Mouse (Mus musculus): ENCODE data around the gene Arhgef18. TPM values are rescaled to one million over a fixed set of nuclear protein-coding genes. Genes with fewer than 3 reads are reported as not detected.
A peak's percentile ranks its signal among the peaks of the same experiment; 100 is the strongest.

Gene Arhgef18
- 10 to 100 TPM; 16.9 to 17.3 TPM for total RNA-seq (2021)
- long read RNA-seq, experiment 1, full-length matches to known transcripts = 3 of 12 reads
- long read RNA-seq, experiment 1, partial matches to known transcripts = 3 of 12 reads
- long read RNA-seq, experiment 1, other reads (novel, unspliced or antisense) = 6 of 12 reads
- long read RNA-seq, experiment 2, full-length matches to known transcripts = 5 of 9 reads
- long read RNA-seq, experiment 2, partial matches to known transcripts = 2 of 9 reads
- long read RNA-seq, experiment 2, other reads (novel, unspliced or antisense) = 2 of 9 reads

DNA sequence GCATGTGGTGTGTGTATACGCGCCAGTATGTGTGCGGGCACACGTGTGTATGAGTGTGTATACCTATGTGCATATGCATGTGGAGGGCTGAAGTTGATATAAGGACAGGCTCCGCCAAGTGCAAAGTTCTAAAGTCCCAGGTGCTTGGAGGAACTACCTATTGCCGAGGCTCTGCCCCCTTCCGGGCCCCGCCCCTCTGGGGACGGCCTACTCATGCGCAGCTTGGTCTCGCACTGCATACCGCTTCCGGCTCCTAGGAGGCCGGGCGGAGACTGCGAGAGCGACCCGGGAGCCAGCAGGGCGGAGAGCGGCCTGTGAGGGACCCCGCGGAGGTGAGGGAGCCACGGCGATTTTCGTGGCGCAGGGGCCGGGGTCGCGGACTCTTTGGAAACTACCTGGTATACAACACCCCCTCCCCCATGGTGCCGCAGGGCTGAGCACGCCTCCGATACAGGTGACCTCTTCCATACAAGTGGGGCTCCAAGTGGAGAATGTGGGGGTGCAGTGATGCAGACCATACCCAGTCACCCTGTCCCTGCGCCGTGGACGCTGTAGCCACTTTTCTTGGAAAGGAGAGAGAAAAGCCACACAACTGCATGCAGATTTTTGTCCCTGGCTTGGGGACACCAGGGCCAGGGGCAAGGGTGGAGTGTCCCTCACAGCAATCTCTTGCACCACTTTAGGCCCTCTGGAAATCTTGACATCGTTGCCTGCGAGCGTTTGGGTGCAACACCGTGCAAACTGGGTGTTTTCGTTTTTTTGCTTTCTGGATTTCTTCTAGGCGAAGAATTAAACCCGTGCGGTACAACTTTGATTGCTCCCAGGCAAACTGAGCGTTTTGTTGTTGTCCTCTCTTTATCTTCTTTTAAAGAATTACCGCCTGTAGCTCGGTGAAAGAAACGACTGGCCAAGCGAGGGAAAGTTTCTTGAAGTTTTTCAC is at the start of gene Arhgef18:
Arhgef18 (plus strand) TSS at position 236 of the 940 bp plus-strand sequence.
- DNase-seq (ENCODE audit: low spot score in 2 of 2) = peak; percentile 80 to 86

- no peak for DNase-seq (ENCODE audit: low spot score in 2 of 2)
Measured at GRCm38 (mm10) chr8:3345337-3345736, 47.5 kb upstream of the Arhgef18 start.

- no peak for DNase-seq (ENCODE audit: low spot score in 2 of 2)
Measured at GRCm38 (mm10) chr8:3346691-3347413, 46.0 kb upstream of the Arhgef18 start.

DNA sequence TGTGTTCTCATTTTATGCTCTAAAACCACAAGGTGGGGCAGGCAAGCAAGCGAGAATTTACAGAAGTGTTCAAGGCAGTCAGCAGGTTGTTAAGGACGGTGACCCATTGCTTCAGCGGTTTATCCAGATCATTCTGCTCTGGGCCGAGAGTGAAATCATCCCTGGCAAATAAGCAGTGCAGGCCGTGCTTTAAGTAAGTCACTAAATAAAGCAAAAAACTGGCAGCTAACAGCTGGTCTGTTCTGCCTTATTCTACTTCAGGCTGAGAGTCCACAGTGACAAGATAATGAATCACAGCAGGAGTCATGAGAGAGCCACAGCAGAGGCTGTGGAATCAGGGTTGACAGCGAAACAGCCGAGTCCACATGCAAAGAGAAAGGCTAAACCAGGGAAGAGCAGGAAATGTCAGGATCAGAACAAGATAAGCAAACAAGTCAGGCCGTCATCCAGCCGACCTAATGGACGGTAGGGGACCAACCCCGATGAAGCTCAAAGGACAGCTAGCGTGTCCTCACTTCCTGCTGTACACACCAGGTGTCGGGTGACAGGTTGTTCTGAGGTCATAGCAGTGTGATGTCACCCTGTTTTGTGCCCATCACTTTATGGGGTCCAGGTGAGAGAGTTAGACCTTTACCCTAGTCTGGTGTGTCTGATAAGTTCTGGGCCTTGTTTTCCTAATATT is 44.5 kb upstream of the Arhgef18 start:
- no peak for DNase-seq (ENCODE audit: low spot score in 2 of 2)

- DNase-seq (ENCODE audit: low spot score in 2 of 2) = no peak
Measured at GRCm38 (mm10) chr8:3350747-3351146, 42.1 kb upstream of the Arhgef18 start.

GRCm38 (mm10) chr8:3352715-3353114 is 40.1 kb upstream of the Arhgef18 start:
- DNase-seq (ENCODE audit: low spot score in 2 of 2) = no peak

DNA sequence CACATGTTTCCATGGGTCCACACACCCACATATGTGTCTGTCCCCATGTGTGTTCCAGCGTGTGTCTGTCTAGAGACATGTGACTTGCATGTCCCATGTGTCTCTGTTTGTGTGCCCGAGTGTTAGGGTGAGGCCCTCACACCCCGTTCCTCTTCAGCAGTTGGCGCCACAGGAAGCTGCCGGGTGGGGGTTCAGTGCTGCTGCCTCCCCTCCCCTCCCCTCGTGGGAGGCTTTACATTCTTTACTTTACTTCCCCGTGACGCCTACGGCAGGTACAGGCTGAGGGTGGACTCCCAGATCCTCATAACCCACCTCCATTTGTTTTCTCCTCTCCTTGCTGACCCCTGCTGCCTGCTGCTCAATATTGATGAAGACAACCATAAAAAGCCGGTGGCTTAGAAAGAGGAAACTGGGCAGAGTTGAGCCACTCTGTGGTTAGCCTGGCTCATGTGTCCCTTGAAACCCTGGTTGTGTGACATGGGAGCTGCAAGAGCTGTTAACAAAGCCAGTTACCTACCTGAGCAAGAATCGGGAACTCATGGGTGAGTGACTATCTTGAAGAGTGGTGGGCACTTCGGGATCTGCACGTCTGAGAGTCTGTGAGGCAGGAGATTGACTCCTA is 39.5 kb upstream of the Arhgef18 start, which contains the start of gene A430078G23Rik:
A430078G23Rik (plus strand) TSS at position 227 of the 622 bp plus-strand sequence.
- DNase-seq (ENCODE audit: low spot score in 2 of 2) = no peak

DNA sequence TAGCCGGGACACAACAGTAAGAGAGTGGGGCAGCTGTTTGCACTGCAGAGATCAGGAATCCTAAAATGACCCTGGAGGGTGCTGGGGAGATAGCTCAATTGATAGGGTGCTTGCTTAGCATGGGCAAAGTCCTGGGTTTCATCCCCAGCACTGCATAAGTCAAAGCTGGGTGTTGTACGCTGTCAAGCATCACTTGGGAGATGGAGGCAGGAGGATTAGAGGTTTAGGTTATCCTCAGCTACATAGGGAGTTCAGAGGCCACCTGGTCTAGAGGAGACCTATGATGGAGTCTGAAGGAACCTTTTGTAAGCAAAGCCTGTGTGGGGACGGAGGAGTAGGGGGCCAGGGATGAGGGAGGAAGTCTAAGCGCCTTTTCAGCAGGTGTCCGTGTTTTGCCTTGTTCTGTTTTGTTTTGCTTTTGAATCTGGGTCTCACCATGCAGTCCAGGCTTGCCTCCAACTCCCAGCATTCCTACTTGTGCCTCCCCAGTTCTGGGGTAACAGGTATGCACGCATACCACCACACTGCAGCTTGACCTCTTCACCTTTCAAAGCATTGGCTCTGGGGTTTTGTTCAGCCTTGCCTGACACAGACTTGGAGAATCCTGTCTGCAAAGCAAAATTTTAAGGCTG is 38.9 kb upstream of the Arhgef18 start:
- no peak for DNase-seq (ENCODE audit: low spot score in 2 of 2)

DNA sequence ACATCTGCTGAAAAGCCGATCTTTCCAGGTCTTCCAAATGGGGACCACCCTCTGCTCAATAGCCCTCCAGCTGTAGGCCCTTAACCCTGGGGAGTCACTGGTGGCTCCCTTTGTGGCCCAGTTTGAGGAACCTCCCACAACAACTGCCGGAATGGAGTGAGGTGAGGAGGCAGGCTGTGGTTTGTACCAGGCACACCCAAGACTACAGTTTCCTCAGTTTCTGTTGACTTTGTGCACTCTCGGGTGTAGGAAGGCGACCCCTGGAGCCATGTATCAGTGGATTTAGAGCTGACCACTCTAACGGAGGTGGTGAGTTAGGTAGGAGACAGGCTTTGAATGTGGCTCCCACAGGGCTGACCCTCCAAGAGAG is 38.4 kb upstream of the Arhgef18 start:
- no peak for DNase-seq (ENCODE audit: low spot score in 2 of 2)

GRCm38 (mm10) chr8:3355586-3355985 is 37.2 kb upstream of the Arhgef18 start:
- no peak for DNase-seq (ENCODE audit: low spot score in 2 of 2)

GRCm38 (mm10) chr8:3358060-3358459 is 34.7 kb upstream of the Arhgef18 start:
- DNase-seq (ENCODE audit: low spot score in 2 of 2) = peak; percentile 79 to 83

- DNase-seq (ENCODE audit: low spot score in 2 of 2) = no peak
Measured at GRCm38 (mm10) chr8:3367086-3367485, 25.7 kb upstream of the Arhgef18 start.

DNA sequence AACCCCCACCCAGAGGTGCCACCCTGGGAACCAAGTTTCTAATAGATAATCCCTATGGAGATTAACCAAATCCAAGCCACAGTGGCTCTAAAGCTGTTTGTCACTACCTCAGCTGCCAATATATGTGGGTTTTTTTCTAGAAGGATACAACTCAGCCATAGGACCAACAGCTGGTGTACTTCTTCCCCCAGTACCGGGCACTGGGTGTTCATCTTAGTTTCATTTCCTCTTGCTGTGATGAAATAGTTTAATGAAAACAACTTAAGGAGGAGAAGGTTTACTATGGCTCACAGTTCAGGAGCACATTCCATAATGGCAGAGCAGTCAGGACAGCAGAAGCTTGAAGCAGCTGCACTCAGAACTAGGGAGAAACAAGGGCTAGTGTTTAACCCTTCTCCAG is 24.7 kb upstream of the Arhgef18 start:
- DNase-seq (ENCODE audit: low spot score in 2 of 2) = no peak

DNA sequence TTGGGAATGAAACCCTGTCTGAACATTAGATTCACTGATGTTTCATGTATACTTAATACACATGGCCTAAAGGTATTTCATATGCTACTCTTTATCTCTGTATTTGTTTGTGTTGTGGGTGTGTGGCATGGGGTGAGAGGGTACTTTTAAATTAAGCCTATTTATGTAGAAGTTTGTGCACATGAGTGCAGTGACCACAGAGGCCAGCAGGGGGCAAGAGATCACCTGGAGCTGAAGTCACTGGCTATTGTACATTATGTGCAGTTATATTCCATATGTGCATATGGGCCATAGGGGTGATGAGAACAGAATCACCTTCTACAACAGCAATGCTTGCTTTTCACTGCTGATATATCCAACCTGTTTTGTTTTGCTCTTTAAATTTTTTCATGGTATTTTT is 17.1 kb upstream of the Arhgef18 start:
- no peak for DNase-seq (ENCODE audit: low spot score in 2 of 2)

DNA sequence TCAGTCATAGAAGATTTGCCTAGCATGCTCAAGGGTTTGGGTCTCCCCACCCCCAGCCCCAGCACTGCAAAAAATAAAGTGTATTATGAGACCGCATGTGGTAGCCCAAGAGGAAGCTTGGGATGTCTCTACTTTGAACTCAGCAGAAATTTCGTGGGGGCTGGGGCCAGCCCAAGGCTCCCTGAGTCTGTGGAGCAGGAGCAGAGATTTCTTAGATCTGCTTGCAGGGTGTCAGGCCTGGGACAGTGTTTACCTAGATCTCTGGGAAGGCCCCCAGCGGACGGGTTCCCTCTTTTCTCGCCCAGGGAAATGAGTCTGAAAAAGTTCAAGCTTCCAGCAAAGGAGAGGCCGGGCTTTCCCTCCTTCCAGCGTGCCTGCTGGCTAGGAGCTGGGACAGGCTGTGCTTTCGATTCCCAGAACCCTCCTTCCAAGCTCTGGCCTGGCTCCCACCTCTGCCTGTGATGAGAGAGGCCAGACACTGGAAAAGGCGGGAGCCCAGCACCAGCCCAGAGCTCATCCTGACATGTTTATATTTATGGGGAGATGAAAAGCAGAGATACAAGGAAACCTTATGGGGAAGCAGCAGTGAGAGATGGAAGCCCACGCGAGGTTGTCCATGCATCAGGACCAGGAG is 16.0 kb upstream of the Arhgef18 start:
- DNase-seq (ENCODE audit: low spot score in 2 of 2) = peak; percentile 22 to 61

- DNase-seq (ENCODE audit: low spot score in 2 of 2) = peak; percentile 37 to 63
Measured at GRCm38 (mm10) chr8:3387286-3387685, 5.5 kb upstream of the Arhgef18 start.

DNA sequence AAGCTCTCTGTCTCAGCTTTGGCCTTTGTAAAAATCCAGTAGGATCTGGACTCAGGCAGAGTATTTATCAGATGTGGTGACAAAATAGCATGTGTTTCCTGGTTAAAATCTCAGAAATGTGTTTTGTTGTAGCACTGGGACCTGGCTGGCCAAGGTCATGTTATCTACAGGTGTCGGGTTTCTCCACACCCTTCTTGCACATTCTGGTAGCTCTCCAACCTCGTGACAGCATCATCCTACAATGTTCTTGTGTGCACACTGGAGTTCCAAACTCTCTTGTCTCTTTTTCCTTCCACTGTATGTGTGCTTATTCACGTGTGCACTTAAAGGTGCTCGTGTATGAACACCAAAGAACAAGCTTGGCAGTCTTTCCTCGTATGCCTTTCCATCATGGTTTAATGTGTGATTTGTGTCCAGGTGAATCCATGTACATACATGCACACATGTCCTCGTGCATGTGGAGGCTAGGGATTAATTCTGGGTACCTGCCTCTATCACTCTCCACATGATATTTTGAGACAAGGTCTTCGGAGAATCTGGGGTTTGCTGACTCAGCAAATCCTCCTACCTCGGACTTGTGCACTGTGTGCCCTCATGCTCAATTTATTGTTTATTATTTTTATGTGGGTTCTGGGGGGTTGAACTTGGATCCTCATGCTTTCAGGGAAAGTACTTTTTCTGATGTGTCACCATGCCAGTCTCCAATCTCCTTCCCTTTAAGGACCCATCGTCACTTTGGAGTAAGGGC is 4.0 kb upstream of the Arhgef18 start:
- no peak for DNase-seq (ENCODE audit: low spot score in 2 of 2)

DNA sequence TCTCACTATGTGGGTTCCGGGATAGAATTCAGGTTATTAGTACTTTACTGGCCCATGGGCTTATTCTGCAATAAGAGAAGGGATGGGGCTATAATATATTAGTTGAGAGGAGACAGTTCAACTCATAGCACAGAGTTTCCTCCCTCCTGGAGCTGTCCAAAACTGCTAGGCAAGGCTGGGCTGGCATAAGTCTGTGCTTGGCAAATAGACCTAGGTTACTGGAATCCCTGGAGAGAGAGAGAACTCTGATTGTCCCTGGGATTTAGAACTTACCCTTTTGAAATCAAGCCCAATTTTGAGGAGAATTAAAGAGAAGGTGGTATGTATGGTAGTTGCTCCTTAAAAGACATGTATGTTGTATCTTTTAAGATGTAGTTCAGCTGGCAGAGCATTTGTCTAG is 3.3 kb upstream of the Arhgef18 start:
- DNase-seq (ENCODE audit: low spot score in 2 of 2) = no peak

DNA sequence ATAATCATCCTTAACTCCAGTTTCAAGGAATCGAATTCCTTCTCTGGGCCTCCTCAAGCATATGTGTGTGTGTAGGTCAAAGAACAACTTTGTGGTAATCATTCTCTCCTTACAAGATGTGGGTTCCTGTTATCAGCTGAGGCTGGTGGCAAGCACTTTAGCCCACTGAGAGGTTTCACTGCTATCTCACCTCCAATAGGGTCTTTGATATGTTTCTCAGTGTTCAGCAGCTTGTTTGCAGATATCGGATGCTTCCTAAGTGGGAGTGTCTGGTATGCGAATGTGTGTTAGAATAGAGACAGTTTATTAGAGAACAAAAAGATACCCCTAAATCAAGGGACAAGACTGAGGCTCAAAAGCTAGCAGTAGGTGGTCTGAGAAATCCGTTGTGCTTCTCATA is 513 bp upstream of the Arhgef18 start:
- no peak for DNase-seq (ENCODE audit: low spot score in 2 of 2)

Measured in gastrocnemius, postnatal 4 days (tissue).